Mouse (Mus musculus): ENCODE data around the gene Dapk1. TPM values are rescaled to one million over a fixed set of nuclear protein-coding genes. Genes with fewer than 3 reads are reported as not detected.

Dapk1 gene
- polyA plus RNA-seq, 1 experiment from 2014 or later: 10.1 TPM

DNA sequence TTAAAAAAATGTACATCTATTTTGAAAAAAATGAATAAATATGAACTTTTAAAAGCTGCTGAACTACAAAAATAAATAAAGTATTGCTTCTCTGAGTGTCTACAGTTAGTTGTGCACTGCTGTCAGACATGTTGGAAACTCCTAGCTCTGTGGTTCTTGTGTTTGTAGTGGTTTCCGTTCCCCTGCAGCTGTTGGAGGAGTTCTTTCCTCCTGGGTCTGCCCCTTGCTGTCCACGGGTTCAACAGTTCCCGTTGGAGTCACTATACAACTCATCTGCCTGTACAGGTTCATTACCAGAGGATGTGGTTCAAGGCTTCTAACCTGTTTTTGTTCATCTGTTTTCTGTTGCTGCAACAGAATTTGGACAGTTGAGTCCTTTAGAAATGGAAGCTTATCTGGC, 10.4 kb downstream of the Dapk1 start:
- H3K4me2 ChIP-seq (ENCODE audit: low read depth, low read length): no peak overlapping the region
- TF ChIP-seq EP300 (IDR thresholded peaks at IDR 0.05; ENCODE audit: low read depth) (no peak), CTCF (IDR thresholded peaks at IDR 0.05; ENCODE audit: low read depth) (no peak)
- H3K27ac ChIP-seq (ENCODE audit: low read depth): no peak overlapping the region
- H3K27me3 ChIP-seq (ENCODE audit: insufficient read depth, low read length): no peaks in the 10 kb centered on the region
- no peaks in the 10 kb centered on the region for H3K9me3 ChIP-seq (ENCODE audit: low read length)
- WGBS (ENCODE audit: insufficient replicate concordance): 38% methylated on average over 3 of the region's 3 CpGs
- peaks cover 21% of the 10 kb centered on the region for H3K4me1 ChIP-seq (ENCODE audit: insufficient read depth)
- no peak overlapping the region for H3K4me3 ChIP-seq (ENCODE audit: low read depth, low read length)
- H3K9ac ChIP-seq (replicated peaks): no peak overlapping the region
- H3K36me3 ChIP-seq (replicated peaks; ENCODE audit: insufficient read depth, low read length): peaks cover 7% of the 10 kb centered on the region; the same call in 1 of the 2 replicates
- no peak for ATAC-seq
- no peak for DNase-seq

- Histone ChIP-seq H3K9ac (replicated peaks) (no peak overlapping the region), H3K36me3 (replicated peaks; ENCODE audit: insufficient read depth, low read length) (peaks cover 7% of the 10 kb centered on the region; the same call in 1 of the 2 replicates), H3K4me1 (ENCODE audit: insufficient read depth) (peaks cover 25% of the 10 kb centered on the region), H3K27ac (ENCODE audit: low read depth) (no peak overlapping the region), H3K27me3 (ENCODE audit: insufficient read depth, low read length) (no peaks in the 10 kb centered on the region), H3K4me3 (ENCODE audit: low read depth, low read length) (no peak overlapping the region), H3K9me3 (ENCODE audit: low read length) (no peaks in the 10 kb centered on the region), H3K4me2 (ENCODE audit: low read depth, low read length) (no peak overlapping the region)
- TF ChIP-seq EP300 (IDR thresholded peaks at IDR 0.05; ENCODE audit: low read depth) (no peak), CTCF (IDR thresholded peaks at IDR 0.05; ENCODE audit: low read depth) (no peak)
- ATAC-seq (no peak), DNase-seq (no peak)
- WGBS (ENCODE audit: insufficient replicate concordance): 86% methylated on average over 8 of the region's 8 CpGs
Observed at GRCm38 (mm10) chr13:60614154-60614553, 12.4 kb downstream of the Dapk1 start.

GRCm38 (mm10) chr13:60615057-60615650, 13.4 kb downstream of the Dapk1 start:
- H3K36me3 ChIP-seq (replicated peaks; ENCODE audit: insufficient read depth, low read length): peaks cover 7% of the 10 kb centered on the region; the same call in 1 of the 2 replicates
- TF ChIP-seq EP300 (IDR thresholded peaks at IDR 0.05; ENCODE audit: low read depth): no peak
- TF ChIP-seq CTCF (IDR thresholded peaks at IDR 0.05; ENCODE audit: low read depth): 0 out of 2 replicates have a peak, but pooled peaks have one; percentile 8
- H3K27me3 ChIP-seq (ENCODE audit: insufficient read depth, low read length): no peaks in the 10 kb centered on the region
- H3K4me3 ChIP-seq (ENCODE audit: low read depth, low read length): no peak overlapping the region
- WGBS (ENCODE audit: insufficient replicate concordance): 53% methylated on average over 15 of the region's 15 CpGs
- H3K4me2 ChIP-seq (ENCODE audit: low read depth, low read length): no peak overlapping the region
- H3K27ac ChIP-seq (ENCODE audit: low read depth): no peak overlapping the region
- H3K4me1 ChIP-seq (ENCODE audit: insufficient read depth): peaks cover 29% of the 10 kb centered on the region
- ATAC-seq (no peak), DNase-seq (no peak)
- no peak overlapping the region for H3K9ac ChIP-seq (replicated peaks)
- no peaks in the 10 kb centered on the region for H3K9me3 ChIP-seq (ENCODE audit: low read length)

DNA sequence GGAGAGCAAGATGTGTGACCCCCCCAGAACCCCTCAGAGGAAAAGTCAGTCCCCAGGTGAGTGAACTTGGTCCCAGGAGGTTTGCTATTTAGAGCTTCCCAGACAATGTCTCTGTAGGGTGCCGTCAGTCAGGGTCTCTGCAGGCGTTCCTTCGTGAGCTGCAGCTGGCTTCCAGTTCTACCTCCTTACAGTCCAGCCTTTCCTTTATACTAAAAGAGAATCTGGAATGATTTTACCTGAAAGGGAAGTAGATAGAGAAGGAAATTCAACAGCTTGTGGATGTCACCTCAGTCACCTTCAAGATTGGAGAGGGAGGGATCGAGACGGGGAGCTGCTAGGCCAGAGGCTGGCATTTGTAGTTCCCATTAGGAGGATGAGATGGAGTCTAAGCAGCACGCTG, 14.3 kb downstream of the Dapk1 start:
- 86% methylated on average over 6 of the region's 6 CpGs for WGBS (ENCODE audit: insufficient replicate concordance)

DNA sequence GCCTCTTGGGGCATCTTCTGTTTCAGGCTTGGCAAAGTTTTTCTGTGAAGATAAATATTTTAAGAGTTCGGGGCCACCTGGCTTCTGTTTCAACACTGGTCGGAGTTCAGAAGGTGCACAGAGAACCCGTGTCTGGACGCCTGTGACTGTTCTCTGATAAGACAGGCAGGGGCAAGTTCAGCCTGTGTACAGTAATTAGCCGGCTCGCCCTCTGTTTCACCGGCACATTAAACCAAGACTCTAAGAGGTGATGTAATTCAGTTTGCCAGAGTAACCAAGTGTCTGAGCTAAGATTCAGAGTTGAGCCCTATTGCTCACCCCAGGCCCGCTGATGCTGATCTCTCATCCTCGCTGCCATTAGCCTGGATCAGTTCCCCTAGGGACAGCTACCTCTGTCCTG, 16.5 kb downstream of the Dapk1 start:
- Histone ChIP-seq H3K9ac (replicated peaks) (no peak overlapping the region), H3K27me3 (ENCODE audit: insufficient read depth, low read length) (no peaks in the 10 kb centered on the region), H3K4me1 (ENCODE audit: insufficient read depth) (peaks cover 15% of the 10 kb centered on the region; the same call in 1 of the 2 replicates), H3K9me3 (ENCODE audit: low read length) (no peaks in the 10 kb centered on the region), H3K27ac (ENCODE audit: low read depth) (no peak overlapping the region), H3K36me3 (replicated peaks; ENCODE audit: insufficient read depth, low read length) (no peaks in the 10 kb centered on the region), H3K4me2 (ENCODE audit: low read depth, low read length) (no peak overlapping the region), H3K4me3 (ENCODE audit: low read depth, low read length) (no peak overlapping the region)
- WGBS (ENCODE audit: insufficient replicate concordance): 52% methylated on average over 9 of the region's 9 CpGs
- TF ChIP-seq CTCF (IDR thresholded peaks at IDR 0.05; ENCODE audit: low read depth) (no peak), EP300 (IDR thresholded peaks at IDR 0.05; ENCODE audit: low read depth) (no peak)
- DNase-seq (no peak), ATAC-seq (no peak)

More for the DNA sequence above, 14.3 kb downstream of the Dapk1 start:
- no peaks in the 10 kb centered on the region for H3K27me3 ChIP-seq (ENCODE audit: insufficient read depth, low read length)
- no peak for TF ChIP-seq CTCF (IDR thresholded peaks at IDR 0.05; ENCODE audit: low read depth)
- TF ChIP-seq EP300 (IDR thresholded peaks at IDR 0.05; ENCODE audit: low read depth): no peak
- peaks cover 7% of the 10 kb centered on the region; the same call in 1 of the 2 replicates for H3K36me3 ChIP-seq (replicated peaks; ENCODE audit: insufficient read depth, low read length)
- H3K9me3 ChIP-seq (ENCODE audit: low read length): no peaks in the 10 kb centered on the region
- no peak overlapping the region for H3K27ac ChIP-seq (ENCODE audit: low read depth)
- H3K4me1 ChIP-seq (ENCODE audit: insufficient read depth): peaks cover 29% of the 10 kb centered on the region; the same call in 1 of the 2 replicates
- no peak for DNase-seq
- H3K9ac ChIP-seq (replicated peaks): no peak overlapping the region
- no peak overlapping the region for H3K4me3 ChIP-seq (ENCODE audit: low read depth, low read length)
- no peak for ATAC-seq
- no peak overlapping the region for H3K4me2 ChIP-seq (ENCODE audit: low read depth, low read length)

DNA sequence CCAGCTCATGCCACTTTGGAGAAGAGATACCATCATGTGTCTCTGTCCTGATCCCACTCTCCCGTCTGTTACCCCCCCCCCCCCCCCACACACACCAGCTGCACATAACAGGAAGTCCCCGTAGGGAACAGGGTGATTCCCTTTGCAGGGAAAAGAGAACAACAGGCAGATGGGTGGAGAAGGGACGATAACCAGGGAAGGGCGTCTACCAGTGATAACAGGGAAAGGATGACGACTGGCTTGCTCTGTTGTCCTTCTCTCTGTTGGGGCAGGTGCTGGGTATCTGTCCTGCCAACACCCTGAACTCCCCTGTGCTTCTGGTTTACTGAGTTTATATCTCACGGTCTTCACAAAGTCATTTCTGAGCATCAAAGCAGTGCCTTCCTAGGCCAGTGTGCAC, 18.0 kb downstream of the Dapk1 start:
- H3K4me1 ChIP-seq (ENCODE audit: insufficient read depth): peaks cover 14% of the 10 kb centered on the region; the same call in 1 of the 2 replicates
- TF ChIP-seq CTCF (IDR thresholded peaks at IDR 0.05; ENCODE audit: low read depth) (no peak), EP300 (IDR thresholded peaks at IDR 0.05; ENCODE audit: low read depth) (no peak)
- ATAC-seq (peak; percentile 66), DNase-seq (no peak)
- H3K27me3 ChIP-seq (ENCODE audit: insufficient read depth, low read length): no peaks in the 10 kb centered on the region
- 36% methylated on average over 6 of the region's 6 CpGs for WGBS (ENCODE audit: insufficient replicate concordance)
- no peak overlapping the region for H3K27ac ChIP-seq (ENCODE audit: low read depth)
- no peaks in the 10 kb centered on the region for H3K9me3 ChIP-seq (ENCODE audit: low read length)
- no peak overlapping the region for H3K4me2 ChIP-seq (ENCODE audit: low read depth, low read length)
- no peak overlapping the region for H3K9ac ChIP-seq (replicated peaks)
- no peaks in the 10 kb centered on the region; the same call in 1 of the 2 replicates for H3K36me3 ChIP-seq (replicated peaks; ENCODE audit: insufficient read depth, low read length)
- no peak overlapping the region for H3K4me3 ChIP-seq (ENCODE audit: low read depth, low read length)
